Mouse (Mus musculus) c-Kit-positive CD71-positive TER-119-positive erythroid progenitor cells, embryonic 14.5 days (primary cell): Measurements from ENCODE around the gene Gpr171.

Experiments used
- DNase-seq: peaks from one replicate; pipeline ENCODE4 v3.0.0-alpha.2; 2013; ENCODE audit warnings: low spot score

Gpr171 gene

DNA sequence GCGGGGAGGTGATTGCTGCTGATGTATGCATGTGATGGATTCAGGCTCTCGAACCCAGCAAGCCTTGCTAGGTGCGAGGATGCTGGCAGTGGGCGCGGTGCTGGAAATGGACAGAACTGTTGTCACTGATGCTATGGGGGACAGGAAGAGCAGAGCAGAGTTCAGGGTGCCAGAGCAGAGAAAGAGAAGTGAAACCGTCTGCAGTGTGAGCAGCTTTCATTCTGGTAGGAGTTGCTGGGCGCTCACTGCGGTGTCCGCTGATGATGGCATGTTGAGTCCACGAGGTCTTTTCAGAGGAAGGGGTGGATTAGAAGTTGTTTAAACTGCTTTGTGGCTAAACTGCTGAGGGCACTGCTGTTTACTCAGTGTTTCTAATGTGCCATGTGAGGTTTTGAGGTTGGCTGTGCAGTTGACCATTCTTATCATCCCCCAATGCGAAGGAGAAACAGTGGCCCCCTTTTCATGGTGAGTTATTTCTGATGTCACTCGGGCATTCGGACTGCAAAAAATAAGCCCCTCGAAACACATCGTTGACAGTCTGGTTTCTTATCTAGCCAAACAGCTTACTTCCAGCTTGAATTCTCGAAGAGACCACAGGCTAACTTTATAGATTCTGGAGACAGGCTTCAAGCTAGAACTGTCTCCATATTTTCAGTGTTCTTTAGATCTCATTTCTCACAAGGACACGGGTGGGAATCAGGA, 46.6 kb downstream of the Gpr171 start:
- no peak for DNase-seq
